Mouse (Mus musculus) stomach, embryonic 14.5 days (tissue): ENCODE measurements around the gene Deup1. TPM values are rescaled to one million over a fixed set of nuclear protein-coding genes. Genes with fewer than 3 reads are reported as not detected.
"Not testable (repeated sequence)": the region's sequence is repeated elsewhere in the genome, so short reads cannot be mapped to it uniquely, and the experiment has no call there.

ENCODE experiments used
- ATAC-seq: fragments of 200-750 bp; cut with Nextera tagmentation; 2 replicates; pipeline ENCODE4 v1.8.0; 2017; ENCODE audit warnings: low read depth, moderate TSS enrichment; ENCODE audit not compliant: insufficient number of reproducible peaks, insufficient read depth, low FRiP score
- H3K27ac ChIP-seq: fragments of 300-500 bp; sonication (generic); 2 replicates; pipeline ENCODE4 v1.5.1; 2014; ENCODE audit warnings: mild to moderate bottlenecking, low read length, moderate library complexity, mixed read lengths
- H3K27me3 ChIP-seq: fragments of 300-500 bp; sonication (generic); 2 replicates; pipeline ENCODE4 v1.6.1; 2014; ENCODE audit warnings: low read length, control low read depth, mixed read lengths; ENCODE audit not compliant: control insufficient read depth, insufficient read depth
- H3K36me3 ChIP-seq: fragments of 300-500 bp; sonication (generic); 2 replicates; pipeline ENCODE4 v1.6.1; 2014; ENCODE audit warnings: mild to moderate bottlenecking, control low read depth, low read length, moderate library complexity, mixed read lengths; ENCODE audit not compliant: control insufficient read depth, insufficient read depth
- H3K4me1 ChIP-seq: fragments of 300-500 bp; sonication (generic); 2 replicates; pipeline ENCODE4 v1.6.1; 2014; ENCODE audit warnings: low read length, control low read depth, mixed read lengths; ENCODE audit not compliant: control insufficient read depth, insufficient read depth
- H3K4me2 ChIP-seq: fragments of 300-500 bp; sonication (generic); replicated peaks from 2 replicates; pipeline ENCODE4 v1.6.1; 2014; ENCODE audit warnings: low read depth, low read length, control low read depth
- H3K4me3 ChIP-seq: fragments of 300-500 bp; sonication (generic); 2 replicates; pipeline ENCODE4 v1.5.1; 2014; ENCODE audit warnings: low read depth, low read length, control low read depth
- H3K9ac ChIP-seq: fragments of 300-500 bp; sonication (generic); replicated peaks from 2 replicates; pipeline ENCODE4 v1.6.1; 2014; ENCODE audit warnings: low read depth, mild to moderate bottlenecking, control low read depth, low read length, moderate library complexity, mixed read lengths
- H3K9me3 ChIP-seq: fragments of 300-500 bp; sonication (generic); 2 replicates; pipeline ENCODE4 v1.6.1; 2016; ENCODE audit warnings: low read depth, low read length, control low read depth; ENCODE audit not compliant: control insufficient read depth
- WGBS: fragments of 180-500 bp; shearing (Covaris S2); extraction: QIAGEN DNeasy Blood & Tissue Kit; methylation state at CpG from one replicate; pipeline ENCODE4 v1.1.7; 2014; 5-methylcytosine and 5-hydroxymethylcytosine counted together
- polyA plus RNA-seq: library from polyadenylated mRNA; unstranded; fragments of >200 nt; fragmentation: Nextera tagmentation; extraction: Ambion mirVana; gene quantifications from 2 replicates; pipeline ENCODE4 v1.2.1, GENCODE M21; 2014

Deup1 gene
- polyA plus RNA-seq, 1 experiment from 2014 or later: 0.55 TPM

GRCm38 (mm10) chr9:15551933-15552851 is 75.5 kb downstream of the Deup1 start:
- no peaks in the 10 kb centered on the region for H3K4me1 ChIP-seq
- H3K9ac ChIP-seq: no peak overlapping the region
- no peak overlapping the region for H3K27ac ChIP-seq
- no peak overlapping the region for H3K4me3 ChIP-seq
- no peak overlapping the region for H3K4me2 ChIP-seq
- 50% methylated on average over 15 of the region's 15 CpGs for WGBS
- no peaks in the 10 kb centered on the region for H3K27me3 ChIP-seq
- H3K9me3 ChIP-seq: no peaks in the 10 kb centered on the region
- ATAC-seq: no peak
- no peaks in the 10 kb centered on the region for H3K36me3 ChIP-seq

- 87% methylated on average over 6 of the region's 6 CpGs for WGBS
- ATAC-seq, H3K27me3 ChIP-seq, H3K9ac ChIP-seq, H3K4me1 ChIP-seq, H3K4me3 ChIP-seq, H3K9me3 ChIP-seq, H3K4me2 ChIP-seq, H3K27ac ChIP-seq, H3K36me3 ChIP-seq: not testable (repeated sequence)
These were observed 76.7 kb downstream of the Deup1 start for GRCm38 (mm10) chr9:15551073-15551472.

GRCm38 (mm10) chr9:15550461-15550961 is 77.2 kb downstream of the Deup1 start:
- Histone ChIP-seq H3K9me3 (no peaks in the 10 kb centered on the region), H3K27ac (no peak overlapping the region), H3K9ac (no peak overlapping the region), H3K4me2 (no peak overlapping the region), H3K27me3 (no peaks in the 10 kb centered on the region), H3K4me3 (no peak overlapping the region), H3K4me1 (no peaks in the 10 kb centered on the region), H3K36me3 (no peaks in the 10 kb centered on the region)
- no peak for ATAC-seq
- 75% methylated on average over 4 of the region's 4 CpGs for WGBS

DNA sequence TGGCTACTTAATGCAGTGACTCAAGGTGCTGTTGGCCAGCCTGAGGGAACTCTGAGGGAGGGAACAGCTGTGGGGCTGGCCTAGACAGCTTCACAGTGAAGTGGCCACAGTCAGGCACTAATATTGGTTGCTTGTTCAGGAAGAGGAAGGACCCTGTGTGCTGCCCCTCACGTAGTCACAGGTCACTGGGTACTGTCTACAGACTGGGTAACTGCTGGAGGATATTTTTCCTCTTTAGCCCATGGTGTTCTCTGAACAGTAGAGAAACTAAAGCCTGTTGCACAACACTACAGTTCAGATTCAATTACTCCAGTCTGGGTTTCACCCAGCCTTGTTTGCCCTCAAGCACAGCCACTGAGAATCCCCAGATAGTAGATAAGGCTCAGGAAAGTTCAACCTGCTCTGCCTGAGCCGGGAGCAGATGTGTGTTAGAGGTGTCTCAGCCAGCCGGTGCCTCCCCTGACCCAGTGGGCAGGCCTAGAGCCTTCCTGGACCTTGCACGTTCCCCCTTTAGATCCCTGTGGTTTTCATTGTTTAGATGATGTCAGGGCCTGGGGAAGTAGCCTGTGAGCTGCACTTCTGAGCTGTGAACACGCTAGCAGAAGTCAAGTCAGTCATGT is 85.9 kb downstream of the Deup1 start:
- 62% methylated on average over 5 of the region's 5 CpGs for WGBS
- H3K36me3 ChIP-seq: no peaks in the 10 kb centered on the region
- no peaks in the 10 kb centered on the region for H3K4me1 ChIP-seq
- no peak for ATAC-seq
- no peaks in the 10 kb centered on the region for H3K27me3 ChIP-seq
- H3K9ac ChIP-seq: no peak overlapping the region
- no peak overlapping the region for H3K27ac ChIP-seq
- H3K4me3 ChIP-seq: no peak overlapping the region
- no peak overlapping the region for H3K4me2 ChIP-seq
- no peaks in the 10 kb centered on the region for H3K9me3 ChIP-seq

DNA sequence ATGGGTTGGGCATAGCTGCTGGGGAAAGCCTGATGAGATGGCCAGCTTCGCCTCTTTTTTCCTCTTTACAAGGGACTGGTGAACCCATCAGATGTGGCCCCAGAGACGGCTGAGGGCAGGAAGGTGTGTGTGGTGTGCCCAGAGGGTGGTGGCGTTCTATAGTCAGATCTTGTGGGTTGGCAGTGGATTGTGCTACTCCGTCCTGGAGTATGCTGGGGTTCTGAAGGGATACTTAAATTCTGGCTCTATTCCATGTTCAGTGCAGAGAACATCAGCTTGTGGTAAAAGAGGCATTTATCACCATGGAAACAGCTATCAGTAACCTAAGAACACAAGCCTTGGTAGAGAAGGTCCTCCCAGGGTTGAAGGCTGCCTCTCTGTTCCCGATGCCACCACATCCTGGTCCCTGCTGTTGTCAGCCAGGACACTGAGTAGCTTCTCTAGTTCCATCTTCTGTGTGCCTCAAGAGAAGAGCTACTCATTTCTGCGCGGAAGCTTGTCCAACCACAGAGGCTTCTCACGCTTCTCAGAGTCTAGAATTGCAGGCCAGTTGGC is 88.7 kb downstream of the Deup1 start:
- WGBS: 87% methylated on average over 8 of the region's 8 CpGs

DNA sequence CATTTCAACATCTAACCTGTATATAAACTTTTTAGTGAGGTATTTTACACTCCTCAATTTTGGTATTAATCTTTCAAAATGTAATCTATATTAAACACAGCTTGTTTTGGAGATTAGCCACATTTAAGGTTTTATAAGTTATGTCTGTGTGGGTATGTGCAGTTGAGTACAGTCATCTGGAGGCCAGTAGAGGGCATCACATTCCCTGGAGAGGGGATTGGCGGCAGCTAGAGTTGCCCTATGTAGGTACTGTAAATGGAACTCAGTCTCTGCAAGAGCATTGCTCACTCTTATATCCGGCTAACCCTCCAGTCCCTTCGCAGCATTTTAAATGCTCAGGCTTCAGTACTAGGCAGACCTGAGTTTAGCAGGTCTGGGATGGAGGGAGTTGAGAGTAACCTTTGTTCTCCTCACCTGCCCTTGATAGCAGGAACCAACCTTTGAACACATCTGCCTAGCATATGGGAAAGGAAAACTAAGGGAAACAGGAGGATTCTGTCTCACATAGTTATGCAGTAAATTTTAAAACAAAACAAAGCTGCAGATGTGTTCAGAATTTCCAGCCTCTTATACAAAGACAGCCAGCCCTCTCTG is 90.2 kb downstream of the Deup1 start:
- Histone ChIP-seq H3K4me3 (no peak overlapping the region), H3K27ac (no peak overlapping the region), H3K36me3 (no peaks in the 10 kb centered on the region), H3K9ac (no peak overlapping the region), H3K4me2 (no peak overlapping the region), H3K27me3 (no peaks in the 10 kb centered on the region), H3K4me1 (no peaks in the 10 kb centered on the region), H3K9me3 (no peaks in the 10 kb centered on the region)
- WGBS: 87% methylated on average over 3 of the region's 3 CpGs
- no peak for ATAC-seq

More for the DNA sequence above, 88.7 kb downstream of the Deup1 start:
- H3K36me3 ChIP-seq: no peaks in the 10 kb centered on the region
- no peaks in the 10 kb centered on the region for H3K9me3 ChIP-seq
- H3K4me1 ChIP-seq: no peaks in the 10 kb centered on the region
- no peaks in the 10 kb centered on the region for H3K27me3 ChIP-seq
- ATAC-seq: no peak
- H3K4me3 ChIP-seq: no peak overlapping the region
- H3K9ac ChIP-seq: no peak overlapping the region
- no peak overlapping the region for H3K27ac ChIP-seq
- no peak overlapping the region for H3K4me2 ChIP-seq

DNA sequence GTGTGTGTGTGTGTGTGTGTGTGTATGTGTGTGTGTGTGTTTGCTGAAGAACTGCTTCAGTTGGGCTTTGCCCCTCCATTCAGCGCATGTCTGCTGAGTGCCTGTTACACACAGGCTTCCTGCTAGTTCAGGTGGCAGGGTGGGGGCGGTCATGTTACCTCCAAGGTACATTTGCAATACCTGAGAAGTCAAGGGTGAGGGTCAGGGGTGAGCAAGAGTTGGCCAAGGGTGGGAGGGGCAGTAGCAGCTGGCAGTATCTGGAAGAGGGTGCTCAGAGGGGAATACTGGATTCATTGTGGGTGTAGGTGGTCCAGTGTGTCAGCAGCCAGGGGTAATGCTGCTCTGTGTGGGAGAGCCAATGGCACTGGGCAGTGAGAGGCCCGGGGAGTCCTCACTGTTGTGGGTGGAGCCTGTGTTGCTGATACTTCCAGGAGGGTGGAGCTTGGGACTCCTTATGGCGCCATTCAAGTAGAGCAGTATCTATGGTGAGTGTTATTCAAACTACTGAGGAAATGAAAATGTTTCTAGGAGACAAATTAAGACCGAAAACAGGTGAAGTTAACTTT is 90.8 kb downstream of the Deup1 start:
- WGBS: 74% methylated on average over 5 of the region's 5 CpGs
- no peak overlapping the region for H3K27ac ChIP-seq
- no peaks in the 10 kb centered on the region for H3K9me3 ChIP-seq
- H3K36me3 ChIP-seq: no peaks in the 10 kb centered on the region
- no peaks in the 10 kb centered on the region for H3K27me3 ChIP-seq
- no peaks in the 10 kb centered on the region for H3K4me1 ChIP-seq
- no peak overlapping the region for H3K4me3 ChIP-seq
- no peak for ATAC-seq
- no peak overlapping the region for H3K9ac ChIP-seq
- H3K4me2 ChIP-seq: no peak overlapping the region

- Histone ChIP-seq H3K9ac (no peak overlapping the region), H3K4me3 (no peak overlapping the region), H3K27ac (no peak overlapping the region), H3K4me2 (no peak overlapping the region), H3K36me3 (no peaks in the 10 kb centered on the region), H3K27me3 (no peaks in the 10 kb centered on the region), H3K4me1 (peaks cover 7% of the 10 kb centered on the region; the same call in 1 of the 2 replicates), H3K9me3 (no peaks in the 10 kb centered on the region)
- WGBS: 44% methylated on average over 5 of the region's 5 CpGs
- no peak for ATAC-seq
These were observed 92.3 kb downstream of the Deup1 start for GRCm38 (mm10) chr9:15535418-15535817.
